Mouse (Mus musculus) thymus, postnatal 25 days (tissue): ENCODE measurements around the gene Agap2.

Experiments
- DNase-seq: peaks from one replicate; pipeline ENCODE4 v3.0.0; 2022

The Agap2 gene

GRCm38 (mm10) chr10:127107563-127108261 is 32.6 kb downstream of the Agap2 start:
- DNase-seq = peak; percentile 61

- no peak for DNase-seq
Measured at GRCm38 (mm10) chr10:127108262-127108583, 33.1 kb downstream of the Agap2 start.

DNA sequence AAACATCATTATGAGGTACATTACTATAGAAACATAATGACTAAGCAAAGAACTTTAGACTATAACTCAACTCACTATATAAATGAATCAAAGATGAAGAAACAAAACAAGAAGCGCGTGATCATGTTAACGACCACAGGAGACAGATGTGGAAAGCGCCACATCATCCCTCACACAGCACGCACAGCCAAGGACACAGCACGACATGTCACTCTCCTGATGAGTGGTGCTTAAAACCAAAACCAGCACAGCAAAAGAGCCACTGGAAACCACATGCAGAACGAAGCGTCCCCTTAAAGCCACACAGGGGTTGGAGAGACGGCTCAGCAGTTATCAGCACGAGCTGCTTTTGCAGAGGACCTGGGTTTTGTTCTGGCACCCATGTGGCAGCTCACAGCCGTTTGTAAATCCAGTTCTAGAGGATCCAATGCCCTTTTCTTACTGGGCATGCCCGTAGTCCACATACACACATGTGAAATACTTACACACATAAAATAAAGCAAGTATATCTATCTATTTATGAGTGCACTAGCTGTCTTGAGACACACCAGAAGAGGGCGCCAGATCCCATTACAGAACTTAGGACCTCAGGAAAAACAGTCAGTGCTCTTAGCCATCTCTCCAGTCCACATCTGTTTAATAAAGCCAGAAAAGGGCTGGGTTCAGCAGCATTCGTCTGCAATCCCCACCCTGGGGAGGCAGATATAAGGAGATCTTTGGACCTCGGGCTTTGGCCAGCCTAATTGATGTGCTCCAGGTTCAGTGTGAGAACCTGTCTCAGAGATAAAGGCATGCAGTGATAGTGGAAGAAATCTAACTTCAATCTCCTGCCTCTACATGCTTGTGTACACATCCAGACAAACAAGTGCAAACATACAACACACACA is 36.2 kb downstream of the Agap2 start:
- DNase-seq = no peak

DNA sequence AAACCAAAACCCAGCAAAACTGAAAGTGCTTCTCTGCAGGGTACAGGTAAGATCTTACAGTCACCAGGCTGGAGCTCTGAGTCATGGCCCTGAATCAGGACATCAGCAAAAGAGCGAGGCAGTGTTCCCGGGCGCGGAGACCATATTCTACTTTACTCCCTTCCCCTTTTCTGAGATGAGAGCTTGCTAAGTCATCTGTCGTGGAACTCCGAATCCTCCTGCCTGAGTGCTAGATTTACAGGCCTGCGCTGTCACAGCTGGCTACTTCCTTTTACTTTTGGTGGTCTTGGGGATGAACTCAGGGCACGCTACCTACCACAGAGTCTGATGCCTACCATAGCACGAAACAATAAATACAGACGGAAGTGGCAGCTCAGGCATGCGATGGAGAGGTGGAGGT is 39.3 kb downstream of the Agap2 start:
- no peak for DNase-seq

- no peak for DNase-seq
Measured at GRCm38 (mm10) chr10:127115068-127115467, 40.0 kb downstream of the Agap2 start.

- no peak for DNase-seq
Measured at GRCm38 (mm10) chr10:127118470-127118869, 43.4 kb downstream of the Agap2 start.

GRCm38 (mm10) chr10:127119229-127119628 is 44.1 kb downstream of the Agap2 start:
- no peak for DNase-seq

GRCm38 (mm10) chr10:127120301-127121065 is 45.4 kb downstream of the Agap2 start:
- DNase-seq = no peak

GRCm38 (mm10) chr10:127121066-127121477 is 46.0 kb downstream of the Agap2 start, which contains the start of gene Os9:
Gene Os9, minus strand, starts transcription at chr10:127121131.
- peak; percentile 95 for DNase-seq

- DNase-seq = no peak
Measured at GRCm38 (mm10) chr10:127122018-127122417, 46.9 kb downstream of the Agap2 start.

DNA sequence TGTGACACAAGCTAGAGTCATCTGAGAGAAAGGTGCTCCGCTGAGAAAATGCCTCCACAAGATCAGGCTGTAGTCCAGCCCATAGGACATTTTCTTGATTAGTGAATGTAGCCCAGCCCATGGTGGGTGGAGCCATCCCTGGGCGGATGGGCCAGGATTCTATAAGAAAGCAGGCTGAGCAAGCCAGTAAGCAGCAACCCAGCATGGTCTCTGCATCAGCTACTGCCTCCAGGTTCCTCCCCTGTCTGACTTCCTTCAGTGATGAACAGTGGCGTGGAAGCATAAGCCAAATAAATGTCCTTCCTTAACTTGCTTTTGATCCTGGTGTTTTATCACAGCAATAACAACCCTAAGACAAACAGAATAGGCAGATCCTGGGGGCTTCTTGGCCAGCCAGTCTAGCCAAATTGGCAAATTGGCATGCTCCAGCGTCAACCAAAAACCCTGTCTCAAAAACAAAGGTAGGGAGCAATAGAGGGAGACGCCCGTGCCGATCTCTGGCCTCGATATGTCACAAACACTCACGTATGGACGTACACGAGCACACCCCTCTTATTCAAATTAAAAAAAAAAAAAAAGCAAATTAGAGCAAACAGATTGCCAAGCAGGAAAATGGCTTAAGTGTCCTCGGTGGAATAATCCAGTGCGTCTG is 47.8 kb downstream of the Agap2 start:
- DNase-seq = no peak

GRCm38 (mm10) chr10:127123436-127123805 is 48.3 kb downstream of the Agap2 start:
- peak; percentile 69 for DNase-seq

DNA sequence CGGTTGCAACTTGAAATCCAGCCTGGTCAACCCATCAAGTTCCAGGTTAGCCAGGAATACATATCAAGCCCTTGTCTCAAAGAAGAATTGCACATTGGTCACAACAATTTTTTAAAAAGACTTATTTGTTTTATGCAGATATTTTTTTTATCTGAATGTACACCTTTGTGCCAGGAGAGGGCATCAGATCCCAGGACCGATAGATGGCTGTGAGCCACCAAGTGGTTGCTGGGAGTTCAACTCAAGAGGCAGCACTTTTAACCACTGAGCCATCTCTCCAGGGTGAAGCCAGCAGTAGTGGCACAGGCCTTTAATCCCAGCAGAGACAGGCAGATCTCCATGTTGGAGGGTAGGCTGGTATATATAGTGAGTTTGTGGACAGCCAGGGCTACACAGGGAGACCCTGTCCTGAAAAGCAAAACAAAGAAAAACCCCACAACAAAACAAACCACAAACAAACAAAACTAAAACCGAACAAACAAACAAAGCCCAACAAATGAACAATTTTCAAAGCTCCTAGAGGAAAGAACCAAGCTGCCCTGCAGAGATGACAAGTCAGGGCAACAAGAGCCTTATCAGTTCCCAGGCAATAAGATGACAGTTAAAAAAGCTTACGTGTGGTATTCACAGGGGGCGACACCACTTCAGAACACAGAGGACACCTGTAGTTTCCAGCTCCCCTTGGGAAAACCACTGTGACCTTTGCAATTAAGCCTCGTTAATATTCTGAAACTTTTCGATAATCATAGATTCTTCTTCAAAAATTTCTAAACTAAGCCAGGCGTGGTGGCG is 50.3 kb downstream of the Agap2 start:
- peak; percentile 58 for DNase-seq

GRCm38 (mm10) chr10:127126579-127126978 is 51.5 kb downstream of the Agap2 start:
- DNase-seq = no peak

GRCm38 (mm10) chr10:127127711-127128279 is 52.7 kb downstream of the Agap2 start:
- DNase-seq = no peak

- no peak for DNase-seq
Measured at GRCm38 (mm10) chr10:127129431-127129830, 54.3 kb downstream of the Agap2 start.

DNA sequence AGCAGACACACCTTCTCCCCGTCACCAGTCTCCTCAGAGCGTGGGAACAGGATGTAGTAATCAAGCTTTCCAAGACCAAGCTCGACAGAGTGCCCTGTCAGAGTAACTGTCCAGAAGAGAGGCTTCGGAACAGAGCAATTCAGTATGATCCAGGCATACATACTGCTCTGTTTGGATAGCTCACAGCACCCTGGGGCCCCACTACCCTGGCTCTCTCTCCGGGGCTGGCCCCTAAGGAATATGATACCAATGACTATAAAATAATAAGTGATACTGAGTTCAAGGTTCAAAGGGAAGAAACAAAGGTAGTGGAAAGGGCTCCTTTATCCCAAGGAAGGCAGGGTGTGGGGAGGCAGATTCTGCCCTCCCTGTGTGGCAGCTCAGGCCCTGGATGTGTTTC is 57.4 kb downstream of the Agap2 start:
- DNase-seq = no peak

DNA sequence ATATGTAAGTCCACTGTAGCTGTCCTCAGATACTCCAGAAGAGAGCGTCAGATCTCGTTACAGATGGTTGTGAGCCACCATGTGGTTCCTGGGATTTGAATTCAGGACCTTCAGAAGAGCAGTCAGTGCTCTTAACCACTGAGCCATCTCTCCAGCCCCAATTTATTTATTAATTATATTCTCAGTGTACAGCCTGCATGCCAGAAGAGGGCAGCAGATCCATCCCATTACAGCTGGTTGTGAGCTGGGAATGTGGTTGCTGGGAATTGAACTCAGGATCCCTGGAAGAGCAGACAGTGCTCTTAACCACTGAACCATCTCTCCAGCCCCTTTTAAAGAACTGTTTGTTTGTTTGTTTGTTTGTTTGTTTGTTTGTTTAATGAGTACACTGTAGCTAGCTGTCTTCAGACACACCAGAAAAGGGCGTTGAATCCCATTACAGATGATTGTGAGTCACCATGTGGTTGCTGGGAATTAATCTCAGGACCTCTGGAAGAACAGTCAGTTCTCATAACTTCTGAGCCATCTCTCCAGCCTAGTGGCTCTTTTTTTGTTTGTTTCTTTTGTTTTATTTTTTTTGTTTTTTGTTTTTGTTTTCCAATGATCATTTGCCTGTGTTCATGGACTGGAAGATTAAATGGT is 59.4 kb downstream of the Agap2 start:
- peak; percentile 36 for DNase-seq

GRCm38 (mm10) chr10:127135118-127135836 is 60.2 kb downstream of the Agap2 start:
- DNase-seq = peak; percentile 63

GRCm38 (mm10) chr10:127136510-127136909 is 61.4 kb downstream of the Agap2 start:
- DNase-seq = peak; percentile 54
